Mouse (Mus musculus): ENCODE measurements around the gene Trim56.
A peak's percentile ranks its signal among the peaks of the same experiment; 100 is the strongest.

The Trim56 gene

DNA sequence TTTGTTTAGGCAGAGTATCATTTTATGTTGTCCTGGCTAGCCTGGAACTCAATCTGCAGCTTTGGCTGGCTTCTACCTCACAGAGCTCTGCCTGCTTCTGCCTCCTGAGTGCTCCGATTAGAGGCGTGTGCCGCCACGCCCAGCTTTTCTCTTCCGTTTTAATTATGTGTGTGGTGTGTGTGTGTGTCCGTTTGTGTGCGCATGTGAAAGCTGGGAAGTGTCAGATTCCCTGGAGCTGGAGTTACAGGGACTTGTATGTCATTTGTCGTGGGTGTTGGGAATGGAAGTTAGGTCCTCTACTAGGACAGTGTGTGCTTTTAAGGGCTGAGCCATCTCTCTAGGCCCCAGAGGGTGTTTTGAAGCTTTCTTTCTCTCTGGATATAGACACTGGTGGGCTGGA is 42.9 kb downstream of the Trim56 start:
- DNase-seq: no peak

- DNase-seq: peak; percentile 21 to 29
These were observed 43.7 kb downstream of the Trim56 start, which contains the start of gene Serpine1 for GRCm38 (mm10) chr5:137072079-137072960. Gene Serpine1 (minus strand): TSS chr5:137072268.

DNA sequence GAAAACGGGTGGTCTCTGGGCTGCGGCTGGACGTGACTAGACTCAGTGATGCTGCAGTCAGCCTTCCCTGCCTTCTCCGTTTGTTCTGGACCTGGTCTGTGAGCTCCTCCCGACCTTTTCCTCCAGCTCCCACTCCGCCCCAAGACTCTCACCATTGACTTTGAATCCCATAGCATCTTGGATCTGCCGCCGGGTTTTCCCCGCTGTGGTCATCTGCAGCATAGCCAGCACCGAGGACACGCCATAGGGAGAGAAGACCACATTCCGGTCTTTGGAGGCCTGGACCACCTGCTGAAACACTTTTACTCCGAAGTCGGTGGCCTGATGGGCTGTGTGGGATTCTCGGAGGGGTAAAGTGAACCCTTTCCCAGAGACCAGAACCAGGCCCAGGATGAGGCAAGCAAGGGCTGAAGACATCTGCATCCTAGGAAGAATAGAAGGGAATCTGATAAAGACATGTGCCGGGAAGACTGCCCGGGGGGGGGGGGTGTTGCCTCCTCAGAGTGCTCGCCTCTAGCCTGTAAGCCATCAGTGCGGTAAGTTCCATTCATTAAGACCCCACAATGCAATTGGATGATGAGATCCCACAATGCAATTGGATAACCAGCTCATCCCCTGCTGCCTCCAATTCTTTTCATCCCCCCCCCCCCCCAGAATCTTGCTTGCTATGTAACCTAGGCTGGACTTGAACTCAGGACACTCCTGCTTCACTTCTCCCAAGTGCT is 45.0 kb downstream of the Trim56 start:
- DNase-seq: no peak

DNA sequence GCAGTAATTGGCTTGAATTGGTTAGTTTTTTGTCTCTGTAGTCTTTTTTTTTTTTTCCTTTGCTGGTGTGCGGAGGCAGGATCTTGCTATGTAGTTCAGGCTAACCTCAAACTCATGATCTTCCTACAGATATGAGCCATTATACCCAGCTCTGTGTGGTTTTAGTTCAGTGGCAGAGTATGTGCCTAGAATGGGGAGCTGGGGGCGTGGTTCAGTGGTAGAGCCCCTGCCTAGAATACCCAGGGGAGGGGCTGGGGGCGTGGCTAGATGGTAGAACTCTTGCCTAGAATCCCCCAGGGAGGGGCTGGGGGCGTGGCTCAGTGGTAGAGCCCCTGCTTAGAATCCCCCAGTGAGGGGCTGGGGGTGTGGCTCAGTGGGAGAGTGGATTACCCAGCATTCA is 47.3 kb downstream of the Trim56 start:
- no peak for DNase-seq

DNA sequence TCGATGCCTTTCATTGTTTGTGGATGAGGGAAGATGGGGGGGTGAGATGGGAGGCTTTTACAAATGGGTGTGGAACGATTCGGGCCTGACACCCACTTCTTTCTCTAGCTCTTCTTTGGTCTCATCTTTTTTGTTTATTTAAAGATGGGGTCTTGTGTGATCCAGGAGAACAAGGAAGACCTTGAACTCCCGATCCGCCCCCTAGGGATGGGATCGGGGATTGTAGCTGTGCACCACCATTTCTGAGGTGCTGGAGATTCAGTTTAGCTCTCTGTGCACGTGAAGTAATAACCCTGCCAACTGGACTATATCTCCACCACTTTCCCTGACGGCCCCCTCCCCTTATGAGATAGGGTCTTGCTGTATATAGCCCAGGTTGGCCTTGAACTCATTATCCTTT is 50.1 kb downstream of the Trim56 start:
- DNase-seq: no peak

DNA sequence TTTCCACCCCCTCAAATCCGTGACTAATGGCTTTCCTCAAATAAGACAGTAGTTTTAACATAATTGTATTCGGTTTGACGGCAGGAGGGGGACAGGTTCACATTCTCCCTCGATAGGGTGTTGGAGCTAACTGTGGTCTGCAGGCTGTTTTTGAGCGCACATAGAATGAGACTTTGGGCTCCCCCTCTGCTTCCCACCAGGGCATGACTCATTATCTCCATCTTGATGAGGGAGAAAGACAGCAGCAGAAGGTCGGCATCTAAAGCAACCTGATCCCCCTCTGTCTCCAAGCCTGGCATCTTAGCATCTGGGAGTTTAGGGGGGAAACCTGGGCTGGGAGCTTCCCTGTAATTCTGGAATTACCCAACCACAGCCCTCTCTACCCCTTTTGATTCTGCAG is 50.6 kb downstream of the Trim56 start:
- no peak for DNase-seq

DNA sequence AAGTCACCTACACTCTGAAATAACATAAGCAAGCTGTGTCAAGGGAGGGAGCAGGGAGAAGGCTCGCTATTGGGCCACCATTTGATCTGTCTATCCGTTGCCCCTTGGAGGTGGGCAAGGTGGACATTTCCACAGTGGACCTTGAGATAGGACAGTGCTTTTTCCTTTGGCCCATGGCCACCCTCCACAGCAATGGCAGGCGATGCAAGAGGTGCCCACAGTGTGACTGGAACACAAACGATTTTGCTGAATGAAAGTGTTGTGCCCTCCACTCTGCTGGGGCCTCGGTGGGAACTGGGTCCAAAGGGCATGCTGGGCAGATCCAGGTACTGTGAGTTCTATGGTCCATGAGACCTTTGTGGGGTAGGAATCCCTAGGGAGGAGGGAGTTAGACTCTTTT is 53.4 kb downstream of the Trim56 start:
- no peak for DNase-seq

DNA sequence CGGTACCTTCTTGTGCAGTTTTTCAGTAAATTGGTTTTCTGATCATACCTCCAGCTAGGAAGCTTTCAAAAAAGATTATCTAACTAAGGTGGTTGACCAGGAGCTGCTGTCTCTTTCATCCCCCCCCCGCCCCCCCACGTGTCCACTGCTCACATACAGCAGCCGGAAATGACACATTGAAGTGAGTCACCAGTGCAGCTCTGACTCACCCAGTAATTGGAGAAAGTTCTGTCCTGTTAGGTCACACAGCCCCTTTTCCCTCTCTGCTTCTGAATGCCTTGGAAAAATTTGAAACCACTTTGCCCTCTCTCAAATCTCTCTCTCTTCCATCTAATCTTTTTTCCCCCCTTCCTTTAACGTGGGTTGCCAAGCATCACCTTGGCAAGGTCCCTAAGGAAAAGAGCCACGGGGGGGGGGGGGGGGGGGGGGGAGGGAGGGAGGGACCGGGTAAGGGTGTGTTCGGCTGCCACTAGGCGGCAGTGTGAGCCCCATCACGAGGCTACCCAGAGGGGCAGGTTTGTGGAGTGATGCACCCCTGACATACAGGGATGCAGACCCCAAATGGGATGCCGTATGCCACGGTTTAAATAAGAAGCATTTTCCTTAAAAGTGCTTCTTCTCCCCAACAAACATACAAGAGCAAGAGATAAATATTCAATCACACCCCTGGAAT is 54.1 kb downstream of the Trim56 start:
- peak; percentile 59 to 67 for DNase-seq
